Mouse (Mus musculus) neural tube, embryonic 13.5 days (tissue): Measurements from ENCODE around the gene Camk1d. TPM values are rescaled to one million over a fixed set of nuclear protein-coding genes. Genes with fewer than 3 reads are reported as not detected.

ENCODE experiments used
- ATAC-seq: fragments of 200-750 bp; cut with Nextera tagmentation; 2 replicates; pipeline ENCODE4 v1.8.0; 2017; ENCODE audit warnings: low read depth, mild to moderate bottlenecking, moderate TSS enrichment, moderate library complexity
- H3K27ac ChIP-seq: fragments of 300-500 bp; sonication (generic); replicated peaks from 2 replicates; pipeline ENCODE4 v1.5.1; 2015; ENCODE audit warnings: moderate library complexity, mild to moderate bottlenecking, inconsistent platforms
- H3K27me3 ChIP-seq: fragments of 300-500 bp; sonication (generic); 2 replicates; pipeline ENCODE4 v1.6.1; 2015; ENCODE audit warnings: mild to moderate bottlenecking, inconsistent platforms
- H3K36me3 ChIP-seq: fragments of 300-500 bp; sonication (generic); 2 replicates; pipeline ENCODE4 v1.6.1; 2015; ENCODE audit warnings: mild to moderate bottlenecking, inconsistent platforms
- H3K4me1 ChIP-seq: fragments of 300-500 bp; sonication (generic); replicated peaks from 2 replicates; pipeline ENCODE4 v1.6.1; 2015; ENCODE audit warnings: inconsistent platforms
- H3K4me2 ChIP-seq: fragments of 300-500 bp; sonication (generic); 2 replicates; pipeline ENCODE4 v1.6.1; 2015; ENCODE audit warnings: inconsistent platforms, mild to moderate bottlenecking, moderate library complexity
- H3K4me3 ChIP-seq: fragments of 300-500 bp; sonication (generic); 2 replicates; pipeline ENCODE4 v1.5.1; 2015; ENCODE audit warnings: mild to moderate bottlenecking, inconsistent platforms
- H3K9ac ChIP-seq: fragments of 300-500 bp; sonication (generic); 2 replicates; pipeline ENCODE4 v1.6.1; 2015; ENCODE audit warnings: moderate library complexity, mild to moderate bottlenecking, inconsistent platforms
- H3K9me3 ChIP-seq: fragments of 300-500 bp; sonication (generic); 2 replicates; pipeline ENCODE4 v1.6.1; 2016; ENCODE audit warnings: inconsistent platforms
- WGBS: fragments of 180-500 bp; shearing (Covaris S2); methylation state at CpG from one replicate; pipeline ENCODE4 v1.1.7; 2015; 5-methylcytosine and 5-hydroxymethylcytosine counted together
- polyA plus RNA-seq: library from polyadenylated mRNA; unstranded; fragments of >200 nt; fragmentation: Nextera tagmentation; extraction: Ambion mirVana; gene quantifications from 2 replicates; pipeline ENCODE4 v1.2.1, GENCODE M21; 2015

Gene Camk1d
- polyA plus RNA-seq, 1 experiment from 2014 or later = 4.6 TPM

DNA sequence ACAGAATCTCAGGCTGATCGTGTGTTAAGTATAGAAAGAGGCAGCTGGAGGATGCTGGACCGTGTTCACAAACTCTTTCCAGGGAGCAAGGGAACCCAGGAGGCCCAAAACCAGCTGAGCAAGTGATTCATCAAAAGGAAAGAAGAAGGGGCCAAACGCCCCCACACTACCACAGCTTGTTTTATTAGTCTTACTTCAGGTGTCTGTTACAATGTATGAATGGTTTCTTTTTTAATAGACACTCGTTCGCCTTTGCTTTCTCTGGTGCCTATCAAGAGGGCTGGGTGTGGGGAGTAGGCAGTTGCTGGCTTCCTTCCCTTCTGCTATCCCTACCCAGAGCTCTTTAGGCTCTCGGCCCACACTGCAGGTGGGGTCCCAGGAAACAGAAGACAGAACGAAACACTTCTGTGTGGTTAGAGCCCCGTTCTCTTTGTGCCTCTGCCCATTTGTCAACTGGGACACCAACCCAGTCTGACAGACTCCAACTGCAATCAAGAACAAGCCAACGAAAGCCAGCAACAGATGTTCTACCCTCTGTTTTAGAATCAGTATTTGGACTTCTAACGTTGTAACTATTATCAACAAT lies 62.9 kb downstream of the Camk1d start:
- Histone ChIP-seq H3K9me3 (no peaks in the 10 kb centered on the region), H3K36me3 (no peaks in the 10 kb centered on the region), H3K4me1 (no peaks in the 10 kb centered on the region), H3K4me3 (no peak overlapping the region), H3K4me2 (no peak overlapping the region), H3K27ac (no peak overlapping the region), H3K27me3 (no peaks in the 10 kb centered on the region), H3K9ac (no peak overlapping the region)
- ATAC-seq = no peak
- 80% methylated on average over 10 of the region's 10 CpGs for WGBS

GRCm38 (mm10) chr2:5649226-5649625 lies 65.1 kb downstream of the Camk1d start:
- 84% methylated on average over 5 of the region's 5 CpGs for WGBS
- Histone ChIP-seq H3K9ac (no peak overlapping the region), H3K4me2 (no peak overlapping the region), H3K36me3 (no peaks in the 10 kb centered on the region), H3K27me3 (no peaks in the 10 kb centered on the region), H3K4me1 (no peaks in the 10 kb centered on the region), H3K4me3 (no peak overlapping the region), H3K27ac (no peak overlapping the region), H3K9me3 (no peaks in the 10 kb centered on the region)
- ATAC-seq = no peak

DNA sequence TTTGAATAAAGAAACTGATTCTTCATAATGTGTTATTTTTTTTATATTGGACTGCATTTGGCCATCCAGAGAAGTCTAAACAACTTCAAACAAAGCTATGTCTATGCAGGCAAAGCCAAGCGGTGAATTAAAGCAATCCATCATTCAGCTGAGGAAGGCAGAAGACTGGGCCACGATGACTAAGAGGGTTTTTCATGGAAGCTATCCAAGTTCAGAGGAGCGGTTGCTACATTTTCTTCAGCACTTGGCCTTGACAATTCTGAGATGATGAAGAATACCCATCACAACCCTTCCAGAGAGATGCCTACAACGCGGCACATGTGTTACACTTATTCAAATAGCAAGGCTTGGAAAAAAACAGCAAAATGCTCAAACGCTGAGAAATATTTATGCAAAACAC lies 65.6 kb downstream of the Camk1d start:
- ATAC-seq = no peak
- Histone ChIP-seq H3K9ac (no peak overlapping the region), H3K27me3 (no peaks in the 10 kb centered on the region), H3K4me2 (no peak overlapping the region), H3K27ac (no peak overlapping the region), H3K4me3 (no peak overlapping the region), H3K9me3 (no peaks in the 10 kb centered on the region), H3K4me1 (no peaks in the 10 kb centered on the region), H3K36me3 (no peaks in the 10 kb centered on the region)
- whole genome bisulfite sequencing = 75% methylated on average over 6 of the region's 6 CpGs

DNA sequence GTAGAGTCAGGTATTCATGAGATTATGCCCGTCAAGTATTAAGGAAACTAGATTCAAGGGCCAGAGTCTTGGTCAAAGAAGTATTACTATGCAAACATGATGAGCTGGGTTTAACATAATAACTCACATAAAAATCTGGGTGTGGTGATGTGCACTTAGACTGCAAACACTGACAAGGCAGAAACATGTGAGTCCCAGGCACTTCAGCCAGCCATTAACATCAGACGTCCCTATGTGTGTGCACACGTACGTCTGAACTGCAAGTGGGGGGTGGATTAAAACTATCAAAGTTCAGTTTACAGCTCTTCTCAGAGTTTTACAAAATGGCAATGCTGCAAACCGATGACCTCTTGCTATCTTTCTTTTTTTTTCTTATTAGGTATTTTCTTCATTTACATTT lies 68.0 kb downstream of the Camk1d start:
- H3K4me2 ChIP-seq = no peak overlapping the region
- no peak overlapping the region for H3K4me3 ChIP-seq
- no peaks in the 10 kb centered on the region for H3K4me1 ChIP-seq
- ATAC-seq = no peak
- H3K9me3 ChIP-seq = no peaks in the 10 kb centered on the region
- H3K27ac ChIP-seq = no peak overlapping the region
- H3K9ac ChIP-seq = no peak overlapping the region
- no peaks in the 10 kb centered on the region for H3K27me3 ChIP-seq
- no peaks in the 10 kb centered on the region for H3K36me3 ChIP-seq
- 90% methylated on average over 5 of the region's 5 CpGs for WGBS

DNA sequence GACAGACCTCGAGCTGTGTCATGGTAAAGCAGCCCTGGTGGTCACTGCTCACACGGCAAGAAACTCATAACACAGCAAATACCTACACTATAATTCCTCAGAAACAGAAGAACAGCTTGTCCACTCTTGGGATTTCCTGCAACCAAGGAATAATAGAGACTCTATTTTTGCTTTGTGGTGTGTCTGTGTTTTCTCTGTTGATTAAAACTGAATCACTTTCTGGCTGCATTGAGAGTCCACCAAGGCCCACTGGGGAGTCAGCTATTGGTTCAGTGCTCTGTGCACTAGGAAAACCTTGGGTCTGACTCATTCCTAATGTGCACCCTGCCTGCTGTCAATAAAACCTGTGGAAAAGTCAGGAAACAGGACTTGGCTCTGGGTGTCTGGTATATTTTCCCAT lies 68.7 kb downstream of the Camk1d start:
- Histone ChIP-seq H3K27me3 (no peaks in the 10 kb centered on the region), H3K9ac (no peak overlapping the region), H3K4me2 (no peak overlapping the region), H3K4me3 (no peak overlapping the region), H3K36me3 (no peaks in the 10 kb centered on the region), H3K9me3 (no peaks in the 10 kb centered on the region), H3K27ac (no peak overlapping the region), H3K4me1 (no peaks in the 10 kb centered on the region)
- 73% methylated on average over 2 of the region's 2 CpGs for WGBS
- no peak for ATAC-seq

DNA sequence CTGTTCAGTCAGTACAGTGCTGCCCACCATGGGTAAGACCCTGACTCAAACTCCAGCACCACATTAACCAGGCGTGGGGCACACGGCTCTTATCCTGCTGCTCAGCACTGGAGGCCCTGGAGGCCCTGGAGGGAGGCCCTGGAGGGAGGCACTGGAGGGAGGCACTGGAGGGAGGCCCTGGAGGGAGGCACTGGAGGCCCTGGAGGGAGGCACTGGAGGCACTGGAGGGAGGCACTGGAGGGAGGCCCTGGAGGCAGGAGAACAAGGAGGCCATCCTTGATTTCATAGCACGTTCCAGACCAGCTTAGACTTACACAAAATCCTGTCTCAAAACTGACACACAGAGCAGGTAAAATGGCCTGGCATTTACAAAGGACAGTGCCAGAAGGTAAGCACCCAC lies 70.4 kb downstream of the Camk1d start:
- no peak for ATAC-seq
- H3K27me3 ChIP-seq = no peaks in the 10 kb centered on the region
- no peak overlapping the region for H3K27ac ChIP-seq
- 79% methylated on average over 3 of the region's 3 CpGs for WGBS
- H3K36me3 ChIP-seq = no peaks in the 10 kb centered on the region
- no peak overlapping the region for H3K4me3 ChIP-seq
- H3K9ac ChIP-seq = no peak overlapping the region
- 0 out of 2 replicates have a peak, but pooled peaks cover 8% of the 10 kb centered on the region for H3K4me1 ChIP-seq
- no peaks in the 10 kb centered on the region for H3K9me3 ChIP-seq
- H3K4me2 ChIP-seq = no peak overlapping the region

GRCm38 (mm10) chr2:5643226-5643625 lies 71.1 kb downstream of the Camk1d start:
- no peaks in the 10 kb centered on the region for H3K27me3 ChIP-seq
- H3K4me1 ChIP-seq = 0 out of 2 replicates have a peak, but pooled peaks cover 8% of the 10 kb centered on the region
- no peaks in the 10 kb centered on the region for H3K36me3 ChIP-seq
- WGBS = 70% methylated on average over 7 of the region's 7 CpGs
- H3K9ac ChIP-seq = no peak overlapping the region
- no peaks in the 10 kb centered on the region for H3K9me3 ChIP-seq
- no peak overlapping the region for H3K27ac ChIP-seq
- no peak overlapping the region for H3K4me3 ChIP-seq
- no peak for ATAC-seq
- no peak overlapping the region for H3K4me2 ChIP-seq

- 77% methylated on average over 5 of the region's 5 CpGs for WGBS
- H3K4me3 ChIP-seq = no peak overlapping the region
- no peaks in the 10 kb centered on the region for H3K9me3 ChIP-seq
- no peaks in the 10 kb centered on the region for H3K36me3 ChIP-seq
- H3K27ac ChIP-seq = no peak overlapping the region
- H3K27me3 ChIP-seq = no peaks in the 10 kb centered on the region
- 0 out of 2 replicates have a peak, but pooled peaks cover 8% of the 10 kb centered on the region for H3K4me1 ChIP-seq
- no peak overlapping the region for H3K4me2 ChIP-seq
- no peak for ATAC-seq
- H3K9ac ChIP-seq = no peak overlapping the region
Measured at GRCm38 (mm10) chr2:5642624-5643023, 71.7 kb downstream of the Camk1d start.

GRCm38 (mm10) chr2:5641678-5642077 lies 72.6 kb downstream of the Camk1d start:
- Histone ChIP-seq H3K9me3 (no peaks in the 10 kb centered on the region), H3K4me1 (0 out of 2 replicates have a peak, but pooled peaks cover 8% of the 10 kb centered on the region), H3K4me2 (no peak overlapping the region), H3K36me3 (no peaks in the 10 kb centered on the region), H3K27ac (no peak overlapping the region), H3K27me3 (no peaks in the 10 kb centered on the region), H3K4me3 (no peak overlapping the region), H3K9ac (no peak overlapping the region)
- WGBS = 68% methylated on average over 5 of the region's 5 CpGs
- ATAC-seq = no peak

DNA sequence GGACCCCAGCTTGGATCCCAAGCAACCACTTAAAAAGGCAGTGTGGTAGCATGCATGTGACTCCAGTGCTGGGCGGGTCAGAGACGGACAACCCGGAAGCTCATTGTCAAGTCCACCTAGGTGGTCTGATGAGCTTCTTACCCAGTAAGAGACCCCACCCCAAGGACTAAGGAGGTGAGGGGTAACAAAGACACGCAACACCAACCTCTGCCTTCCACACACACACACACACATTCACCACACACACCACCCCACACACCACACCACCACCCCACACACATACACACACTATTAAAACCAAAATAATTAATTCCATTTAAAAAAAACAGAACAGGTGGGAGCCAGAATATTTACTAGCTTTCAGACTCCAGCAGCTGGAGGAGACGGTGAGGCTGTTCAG lies 73.7 kb downstream of the Camk1d start:
- Histone ChIP-seq H3K4me3 (no peak overlapping the region), H3K9ac (no peak overlapping the region), H3K9me3 (no peaks in the 10 kb centered on the region), H3K36me3 (no peaks in the 10 kb centered on the region), H3K27ac (no peak overlapping the region), H3K4me1 (0 out of 2 replicates have a peak, but pooled peaks cover 8% of the 10 kb centered on the region), H3K27me3 (no peaks in the 10 kb centered on the region), H3K4me2 (no peak overlapping the region)
- ATAC-seq = no peak
- WGBS = 92% methylated on average over 5 of the region's 5 CpGs

DNA sequence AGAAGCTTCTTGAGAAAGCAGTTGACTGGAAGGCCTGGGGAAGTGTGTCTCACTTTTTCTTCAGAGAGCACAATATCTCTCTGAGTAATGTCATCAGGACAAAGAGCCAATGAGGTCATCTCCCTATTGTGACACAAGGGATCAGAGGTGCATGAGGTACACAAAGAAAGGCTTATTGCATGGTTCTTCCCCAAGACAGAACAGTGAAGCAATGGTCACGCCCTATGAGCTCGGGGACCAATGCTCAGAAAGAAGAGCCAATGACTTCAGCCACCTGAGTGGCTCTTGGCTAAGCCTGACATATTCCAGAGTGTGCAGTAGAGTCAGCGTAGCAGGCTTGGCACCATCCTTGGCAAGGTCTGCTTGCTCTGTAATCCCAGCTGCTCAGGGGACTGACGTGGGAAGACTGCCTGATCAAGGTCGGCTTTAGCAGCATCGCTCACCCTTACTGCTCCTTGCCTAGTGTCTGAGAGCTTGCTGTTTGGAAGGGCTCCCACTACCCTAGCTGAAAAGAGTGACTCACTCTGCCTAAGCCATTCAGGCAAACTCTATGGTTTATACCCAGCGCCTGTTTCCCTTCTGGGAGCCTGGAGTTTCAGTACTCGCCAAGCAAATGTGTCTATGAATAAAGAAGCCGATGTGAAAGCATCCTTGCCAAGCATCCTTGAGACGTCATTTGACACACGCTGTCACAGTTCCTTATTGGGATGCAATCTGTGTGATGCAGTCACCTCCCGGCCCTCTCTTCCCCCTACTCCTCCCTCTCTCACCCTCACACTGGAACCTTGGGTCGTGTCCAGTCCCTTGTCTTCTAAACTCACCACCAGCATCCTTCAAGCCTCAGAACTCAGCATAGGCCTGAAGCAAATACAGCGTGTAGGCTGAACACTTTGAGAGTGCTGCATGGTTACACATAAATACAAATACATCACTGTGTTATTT lies 77.2 kb downstream of the Camk1d start:
- H3K9ac ChIP-seq = no peak overlapping the region
- no peak for ATAC-seq
- H3K9me3 ChIP-seq = no peaks in the 10 kb centered on the region
- no peaks in the 10 kb centered on the region for H3K27me3 ChIP-seq
- H3K36me3 ChIP-seq = no peaks in the 10 kb centered on the region
- no peak overlapping the region for H3K4me2 ChIP-seq
- WGBS = 90% methylated on average over 14 of the region's 14 CpGs
- H3K4me3 ChIP-seq = no peak overlapping the region
- H3K4me1 ChIP-seq = peaks cover 8% of the 10 kb centered on the region; the same call in 1 of the 2 replicates
- no peak overlapping the region for H3K27ac ChIP-seq

- no peaks in the 10 kb centered on the region for H3K36me3 ChIP-seq
- no peaks in the 10 kb centered on the region for H3K9me3 ChIP-seq
- H3K27ac ChIP-seq = no peak overlapping the region
- no peak overlapping the region for H3K4me2 ChIP-seq
- no peaks in the 10 kb centered on the region; the same call in 1 of the 2 replicates for H3K4me1 ChIP-seq
- WGBS = 62% methylated on average over 6 of the region's 6 CpGs
- H3K27me3 ChIP-seq = no peaks in the 10 kb centered on the region
- no peak for ATAC-seq
- no peak overlapping the region for H3K4me3 ChIP-seq
- H3K9ac ChIP-seq = no peak overlapping the region
Measured at GRCm38 (mm10) chr2:5632355-5632684, 82.0 kb downstream of the Camk1d start.
